Mouse (Mus musculus): ENCODE measurements at regions not wholly inside any gene's neighbourhood (a gene's known extent, or its start where the extent isn't known, plus 50 kb on each side); places are given as distances from the start of the nearest gene placed in this dataset.

- no peak for DNase-seq
- no peaks in the 10 kb centered on the region for H3K4me1 ChIP-seq (replicated peaks; ENCODE audit: control insufficient read depth, insufficient read depth, low read length)
- H3K4me3 ChIP-seq (ENCODE audit: control insufficient read depth, insufficient read depth, low read length): no peak overlapping the region
- no peak for TF ChIP-seq POLR2A (IDR thresholded peaks at IDR 0.05; ENCODE audit: control insufficient read depth, extremely low read depth, insufficient read depth, low read length, poor library complexity)
- no peak for TF ChIP-seq CTCF (IDR thresholded peaks at IDR 0.05; ENCODE audit: borderline replicate concordance, control insufficient read depth, extremely low read depth, insufficient read depth, low read length, poor library complexity)
- WGBS: 92% methylated on average over 6 of the region's 6 CpGs
- H3K36me3 ChIP-seq (ENCODE audit: control insufficient read depth, insufficient read depth, low read length): no peaks in the 10 kb centered on the region
- no peaks in the 10 kb centered on the region for H3K27me3 ChIP-seq (ENCODE audit: control insufficient read depth, insufficient read depth, low read length)
- no peak overlapping the region for H3K27ac ChIP-seq (ENCODE audit: control insufficient read depth, insufficient read depth, low read length)
Measured at GRCm38 (mm10) chr4:12658594-12658993, 486.8 kb upstream of the Fam92a start.

- Histone ChIP-seq H3K4me1 (replicated peaks; ENCODE audit: control insufficient read depth, insufficient read depth, low read length) (no peaks in the 10 kb centered on the region), H3K27me3 (ENCODE audit: control insufficient read depth, insufficient read depth, low read length) (no peaks in the 10 kb centered on the region), H3K27ac (ENCODE audit: control insufficient read depth, insufficient read depth, low read length) (no peak overlapping the region), H3K36me3 (ENCODE audit: control insufficient read depth, insufficient read depth, low read length) (no peaks in the 10 kb centered on the region), H3K4me3 (ENCODE audit: control insufficient read depth, insufficient read depth, low read length) (no peak overlapping the region)
- WGBS: 92% methylated on average over 1 of the region's 1 CpGs
- no peak for TF ChIP-seq CTCF (IDR thresholded peaks at IDR 0.05; ENCODE audit: borderline replicate concordance, control insufficient read depth, extremely low read depth, insufficient read depth, low read length, poor library complexity)
- no peak for TF ChIP-seq POLR2A (IDR thresholded peaks at IDR 0.05; ENCODE audit: control insufficient read depth, extremely low read depth, insufficient read depth, low read length, poor library complexity)
- no peak for DNase-seq
Measured at GRCm38 (mm10) chr4:12657820-12658219, 486.0 kb upstream of the Fam92a start.

GRCm38 (mm10) chr4:12656924-12657603, 485.2 kb upstream of the Fam92a start:
- no peak for DNase-seq
- Histone ChIP-seq H3K4me1 (replicated peaks; ENCODE audit: control insufficient read depth, insufficient read depth, low read length) (no peaks in the 10 kb centered on the region), H3K27me3 (ENCODE audit: control insufficient read depth, insufficient read depth, low read length) (no peaks in the 10 kb centered on the region), H3K36me3 (ENCODE audit: control insufficient read depth, insufficient read depth, low read length) (no peaks in the 10 kb centered on the region), H3K27ac (ENCODE audit: control insufficient read depth, insufficient read depth, low read length) (no peak overlapping the region), H3K4me3 (ENCODE audit: control insufficient read depth, insufficient read depth, low read length) (no peak overlapping the region)
- 91% methylated on average over 6 of the region's 6 CpGs for WGBS
- TF ChIP-seq POLR2A (IDR thresholded peaks at IDR 0.05; ENCODE audit: control insufficient read depth, extremely low read depth, insufficient read depth, low read length, poor library complexity): no peak
- no peak for TF ChIP-seq CTCF (IDR thresholded peaks at IDR 0.05; ENCODE audit: borderline replicate concordance, control insufficient read depth, extremely low read depth, insufficient read depth, low read length, poor library complexity)

GRCm38 (mm10) chr4:12655457-12656228, 483.8 kb upstream of the Fam92a start:
- Histone ChIP-seq H3K4me3 (ENCODE audit: control insufficient read depth, insufficient read depth, low read length) (no peak overlapping the region), H3K27me3 (ENCODE audit: control insufficient read depth, insufficient read depth, low read length) (no peaks in the 10 kb centered on the region), H3K36me3 (ENCODE audit: control insufficient read depth, insufficient read depth, low read length) (no peaks in the 10 kb centered on the region), H3K27ac (ENCODE audit: control insufficient read depth, insufficient read depth, low read length) (no peak overlapping the region), H3K4me1 (replicated peaks; ENCODE audit: control insufficient read depth, insufficient read depth, low read length) (no peaks in the 10 kb centered on the region)
- DNase-seq: no peak
- 62% methylated on average over 13 of the region's 13 CpGs for WGBS
- TF ChIP-seq POLR2A (IDR thresholded peaks at IDR 0.05; ENCODE audit: control insufficient read depth, extremely low read depth, insufficient read depth, low read length, poor library complexity) (no peak), CTCF (IDR thresholded peaks at IDR 0.05; ENCODE audit: borderline replicate concordance, control insufficient read depth, extremely low read depth, insufficient read depth, low read length, poor library complexity) (no peak)

- Histone ChIP-seq H3K36me3 (ENCODE audit: control insufficient read depth, insufficient read depth, low read length) (no peaks in the 10 kb centered on the region), H3K27ac (ENCODE audit: control insufficient read depth, insufficient read depth, low read length) (no peak overlapping the region), H3K27me3 (ENCODE audit: control insufficient read depth, insufficient read depth, low read length) (no peaks in the 10 kb centered on the region), H3K4me1 (replicated peaks; ENCODE audit: control insufficient read depth, insufficient read depth, low read length) (no peaks in the 10 kb centered on the region), H3K4me3 (ENCODE audit: control insufficient read depth, insufficient read depth, low read length) (no peak overlapping the region)
- no peak for DNase-seq
- TF ChIP-seq CTCF (IDR thresholded peaks at IDR 0.05; ENCODE audit: borderline replicate concordance, control insufficient read depth, extremely low read depth, insufficient read depth, low read length, poor library complexity) (no peak), POLR2A (IDR thresholded peaks at IDR 0.05; ENCODE audit: control insufficient read depth, extremely low read depth, insufficient read depth, low read length, poor library complexity) (no peak)
- WGBS: 81% methylated on average over 12 of the region's 12 CpGs
Measured at GRCm38 (mm10) chr4:12654568-12655456, 483.0 kb upstream of the Fam92a start.

GRCm38 (mm10) chr4:12647732-12648131, 475.9 kb upstream of the Fam92a start:
- no peaks in the 10 kb centered on the region for H3K4me1 ChIP-seq (replicated peaks; ENCODE audit: control insufficient read depth, insufficient read depth, low read length)
- WGBS: 17% methylated on average over 3 of the region's 3 CpGs

More at GRCm38 (mm10) chr4:12647732-12648131, 475.9 kb upstream of the Fam92a start:
- no peak for DNase-seq
- no peaks in the 10 kb centered on the region for H3K36me3 ChIP-seq (ENCODE audit: control insufficient read depth, insufficient read depth, low read length)
- H3K4me3 ChIP-seq (ENCODE audit: control insufficient read depth, insufficient read depth, low read length): no peak overlapping the region
- H3K27ac ChIP-seq (ENCODE audit: control insufficient read depth, insufficient read depth, low read length): no peak overlapping the region
- no peaks in the 10 kb centered on the region for H3K27me3 ChIP-seq (ENCODE audit: control insufficient read depth, insufficient read depth, low read length)
- TF ChIP-seq POLR2A (IDR thresholded peaks at IDR 0.05; ENCODE audit: control insufficient read depth, extremely low read depth, insufficient read depth, low read length, poor library complexity) (no peak), CTCF (IDR thresholded peaks at IDR 0.05; ENCODE audit: borderline replicate concordance, control insufficient read depth, extremely low read depth, insufficient read depth, low read length, poor library complexity) (no peak)
